Mouse (Mus musculus): Measurements from ENCODE around the gene Tinf2.
A peak's percentile ranks its signal among the peaks of the same experiment; 100 is the strongest.

Tinf2 gene

DNA sequence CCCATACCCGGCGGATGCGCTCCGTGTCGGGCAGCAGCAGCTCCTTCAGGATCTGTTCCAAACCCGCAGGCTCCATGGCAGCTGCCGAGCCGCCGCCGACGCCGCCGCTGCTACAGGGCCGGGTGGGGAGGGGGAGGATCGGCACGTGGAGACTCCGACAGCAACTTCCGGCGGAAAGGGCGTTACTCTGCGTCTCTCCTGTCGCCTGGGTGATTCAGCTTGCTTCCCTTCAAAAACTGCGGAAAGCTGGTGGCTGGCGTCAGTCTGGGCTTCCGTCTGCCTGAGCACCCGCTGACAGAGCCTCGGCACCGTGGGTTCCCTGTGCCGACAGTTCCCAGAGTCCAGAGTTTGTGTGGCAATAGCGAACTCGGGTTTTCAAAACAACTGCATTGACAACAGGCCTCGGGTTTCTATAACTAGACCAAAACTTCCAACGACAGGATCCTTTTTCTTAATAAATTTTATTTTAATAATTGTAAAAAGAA, 46.1 kb downstream of the Tinf2 start, which contains the start of gene Ipo4:
TSS of gene Ipo4 (minus strand) at position 435 of the 485 bp plus-strand sequence.
- peak; percentile 55 to 67 for DNase-seq (ENCODE audit: low spot score in 2 of 2)

DNA sequence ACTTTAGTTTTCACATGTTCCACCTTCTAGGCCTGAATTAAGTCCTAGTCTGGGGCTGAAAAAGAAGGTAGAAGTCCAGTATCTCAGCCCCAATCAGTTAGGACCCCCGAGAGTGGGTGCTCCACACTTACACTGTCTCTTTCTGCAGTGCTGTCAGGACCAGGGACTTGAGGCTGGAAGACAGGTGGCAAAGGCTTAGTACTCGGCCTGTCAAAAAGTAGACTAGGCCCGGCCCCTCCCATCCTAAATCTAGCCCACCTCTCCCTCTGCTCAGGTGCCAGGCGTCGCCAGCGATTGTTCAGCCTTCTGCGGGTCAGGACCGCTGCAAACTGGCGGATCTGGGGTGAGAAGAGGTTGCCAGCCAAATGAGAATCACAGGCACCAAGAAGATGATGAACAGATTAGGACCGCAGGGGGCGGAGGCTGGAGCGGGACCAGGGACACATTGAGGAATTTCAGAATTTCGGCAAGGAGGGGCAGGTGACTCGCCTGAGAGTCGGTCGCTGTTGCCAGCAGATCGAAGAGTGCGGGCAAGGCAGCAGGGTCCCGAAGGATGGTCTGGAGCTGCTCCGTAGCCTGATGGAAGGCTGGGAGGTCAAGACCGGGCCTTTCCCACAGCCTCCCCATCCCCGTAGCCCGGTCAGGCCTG, 46.6 kb downstream of the Tinf2 start:
- DNase-seq (ENCODE audit: low spot score in 2 of 2): no peak

DNA sequence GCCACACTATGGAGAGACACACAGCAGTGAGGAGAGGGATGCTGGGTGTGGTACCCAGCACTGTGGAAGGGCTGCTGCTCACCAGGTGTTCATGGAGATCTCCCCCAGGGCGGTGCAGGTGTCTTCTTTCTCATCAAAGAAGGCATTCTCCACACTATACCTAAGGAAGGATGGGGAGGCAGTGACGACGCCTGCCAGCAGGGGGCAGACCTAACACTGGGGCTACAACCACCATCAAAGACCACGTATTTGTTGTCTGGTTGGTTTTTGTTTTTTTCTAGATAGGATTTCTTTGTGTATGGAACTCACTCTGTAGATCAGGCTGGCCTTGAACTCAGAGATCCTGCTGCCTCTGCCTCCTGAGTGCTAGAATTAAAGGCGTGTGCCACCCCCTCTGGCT, 52.3 kb downstream of the Tinf2 start:
- DNase-seq (ENCODE audit: low spot score in 2 of 2): peak; percentile 51 to 72

DNA sequence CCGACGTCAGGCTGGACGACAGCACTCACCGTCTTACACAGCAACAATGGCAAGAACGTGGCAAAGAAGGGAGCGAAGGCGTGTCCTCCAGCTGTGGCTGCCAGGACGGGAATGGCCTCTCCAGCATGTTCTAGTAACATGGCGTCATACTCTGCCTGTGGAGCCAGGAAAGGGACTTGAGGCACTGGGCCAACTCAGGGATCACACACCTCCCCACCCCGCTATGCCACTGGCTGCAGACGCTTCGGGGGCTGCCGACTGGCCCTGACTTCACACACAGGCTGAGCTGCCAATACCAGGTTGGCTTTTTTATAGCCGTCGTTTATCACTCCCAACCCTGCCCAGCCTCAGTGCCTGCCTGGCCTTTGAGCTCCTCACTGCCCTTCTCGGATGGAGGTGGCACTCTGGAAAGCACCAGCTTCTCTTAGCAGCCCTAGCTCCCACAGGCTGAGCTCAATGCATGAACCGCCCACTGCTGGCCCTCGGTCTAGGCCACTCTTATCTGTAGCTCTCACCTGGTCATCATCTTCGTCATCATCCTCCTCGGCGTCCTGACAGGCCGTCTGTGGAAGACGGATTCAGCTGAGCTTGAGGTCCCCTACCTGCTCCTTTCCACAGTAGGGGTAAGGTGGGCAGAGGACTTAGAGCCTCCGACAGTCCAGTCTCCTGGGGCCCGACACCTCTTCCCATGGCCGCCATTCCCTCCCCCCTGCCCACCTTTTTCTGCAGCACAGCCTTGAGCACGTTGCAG, 53.4 kb downstream of the Tinf2 start:
- no peak for DNase-seq (ENCODE audit: low spot score in 2 of 2)

Data from spleen, postnatal 14 days (tissue).